Mouse (Mus musculus) C2C12 (cell line): ENCODE results near the gene H2afy. TPM values are rescaled to one million over a fixed set of nuclear protein-coding genes. Genes with fewer than 3 reads are reported as not detected.

Experiments
- H3K27me3 ChIP-seq: one replicate; pipeline ENCODE4 v1.6.1; 2011; ENCODE audit not compliant: control insufficient read depth, insufficient read depth, insufficient read length
- H3K36me3 ChIP-seq: one replicate; pipeline ENCODE4 v1.6.1; 2011; ENCODE audit not compliant: control insufficient read depth, insufficient read depth
- H3K4me3 ChIP-seq: one replicate; pipeline ENCODE4 v1.5.1; 2011; ENCODE audit warnings: mild to moderate bottlenecking, control low read depth; ENCODE audit not compliant: poor library complexity, insufficient read depth, severe bottlenecking
- H3K79me2 ChIP-seq: one replicate; pipeline ENCODE4 v1.6.1; 2011; ENCODE audit not compliant: control insufficient read depth, insufficient read depth
- H3K79me3 ChIP-seq: one replicate; pipeline ENCODE4 v1.6.1; 2011; ENCODE audit warnings: low read depth, control low read depth
- H3ac ChIP-seq: one replicate; pipeline ENCODE3; 2011; ENCODE audit warnings: low read depth; ENCODE audit not compliant: control insufficient read depth, insufficient read length
- CEBPB ChIP-seq: IDR thresholded peaks from one replicate; pipeline ENCODE4 v1.6.1; 2011; ENCODE audit warnings: low read depth, mild to moderate bottlenecking, control low read depth, moderate library complexity
- CTCF ChIP-seq: IDR thresholded peaks from one replicate; pipeline ENCODE4 v1.5.1; 2011; ENCODE audit not compliant: control insufficient read depth, insufficient read depth, insufficient read length
- FOSL1 ChIP-seq: IDR thresholded peaks from one replicate; pipeline ENCODE4 v1.8.0; 2011; ENCODE audit warnings: mild to moderate bottlenecking, low read length; ENCODE audit not compliant: poor library complexity, insufficient read depth, severe bottlenecking
- MAX ChIP-seq: IDR thresholded peaks from one replicate; pipeline ENCODE4 v1.6.1; 2011; ENCODE audit warnings: mild to moderate bottlenecking, control low read depth
- MYOD1 ChIP-seq: IDR thresholded peaks from one replicate; pipeline ENCODE4 v1.6.1; 2011; ENCODE audit warnings: low read depth; ENCODE audit not compliant: control insufficient read depth, insufficient read length
- MYOG ChIP-seq: IDR thresholded peaks from one replicate; pipeline ENCODE4 v1.6.1; 2011; ENCODE audit not compliant: control insufficient read depth, insufficient read length; ENCODE audit errors: extremely low read depth
- USF1 ChIP-seq: IDR thresholded peaks from one replicate; pipeline ENCODE4 v1.6.1; 2011; ENCODE audit warnings: low read depth, mild to moderate bottlenecking, control low read depth, moderate library complexity
- polyA plus RNA-seq: library from polyadenylated mRNA; unstranded; fragments of >200 nt; fragmentation: generic; extraction: Trizol; gene quantifications from one replicate; pipeline ENCODE4 v1.2.1, GENCODE M21; 2012; ENCODE audit warnings: missing spikeins

Gene H2afy
- polyA plus RNA-seq, 1 experiment = 94.5 TPM

GRCm38 (mm10) chr13:56132941-56133340, 3.2 kb downstream of the H2afy start:
- peaks cover 32% of the 10 kb centered on the region for H3K36me3 ChIP-seq
- H3ac ChIP-seq = no peak overlapping the region
- H3K4me3 ChIP-seq = no peak overlapping the region
- H3K79me2 ChIP-seq = peaks cover 77% of the 10 kb centered on the region
- H3K79me3 ChIP-seq = peaks cover 61% of the 10 kb centered on the region
- TF ChIP-seq FOSL1 (no peak), CEBPB (no peak), MYOD1 (no peak), CTCF (no peak), USF1 (no peak), MAX (no peak), MYOG (no peak)
- no peaks in the 10 kb centered on the region for H3K27me3 ChIP-seq

- H3K27me3 ChIP-seq = no peaks in the 10 kb centered on the region
- peaks cover 82% of the 10 kb centered on the region for H3K79me2 ChIP-seq
- TF ChIP-seq MAX (no peak), MYOD1 (no peak), CTCF (no peak), FOSL1 (no peak), MYOG (no peak), USF1 (no peak), CEBPB (no peak)
- peaks cover 37% of the 10 kb centered on the region for H3K36me3 ChIP-seq
- H3K79me3 ChIP-seq = peaks cover 62% of the 10 kb centered on the region
- no peak overlapping the region for H3ac ChIP-seq
- no peak overlapping the region for H3K4me3 ChIP-seq
Observed at GRCm38 (mm10) chr13:56132326-56132936, 3.7 kb downstream of the H2afy start.

DNA sequence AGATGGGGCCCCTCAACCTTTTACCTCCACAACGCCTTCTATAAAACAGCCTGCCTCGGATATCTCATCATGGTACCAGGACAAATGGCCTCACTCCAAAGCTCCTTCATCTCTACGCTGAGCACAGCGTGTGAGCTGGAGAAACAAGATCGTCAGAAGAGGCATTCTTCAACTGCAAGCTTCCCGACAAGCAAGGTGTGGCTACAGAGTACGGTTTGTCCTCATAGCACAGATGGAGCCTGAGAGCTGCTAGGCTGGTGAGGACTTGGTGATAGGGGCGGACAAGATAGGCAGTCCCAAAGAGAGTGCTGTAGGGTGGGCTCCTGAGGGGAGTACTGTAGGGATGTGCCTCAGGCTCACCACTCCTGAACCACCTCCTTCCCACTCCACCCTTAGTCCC, 5.6 kb downstream of the H2afy start:
- TF ChIP-seq USF1 (no peak), MAX (no peak), FOSL1 (no peak), MYOD1 (no peak), MYOG (no peak)
- peaks cover 63% of the 10 kb centered on the region for H3K79me3 ChIP-seq
- H3ac ChIP-seq = no peak overlapping the region
- no peaks in the 10 kb centered on the region for H3K27me3 ChIP-seq
- H3K79me2 ChIP-seq = peaks cover 96% of the 10 kb centered on the region
- H3K36me3 ChIP-seq = peaks cover 45% of the 10 kb centered on the region
- H3K4me3 ChIP-seq = no peak overlapping the region

DNA sequence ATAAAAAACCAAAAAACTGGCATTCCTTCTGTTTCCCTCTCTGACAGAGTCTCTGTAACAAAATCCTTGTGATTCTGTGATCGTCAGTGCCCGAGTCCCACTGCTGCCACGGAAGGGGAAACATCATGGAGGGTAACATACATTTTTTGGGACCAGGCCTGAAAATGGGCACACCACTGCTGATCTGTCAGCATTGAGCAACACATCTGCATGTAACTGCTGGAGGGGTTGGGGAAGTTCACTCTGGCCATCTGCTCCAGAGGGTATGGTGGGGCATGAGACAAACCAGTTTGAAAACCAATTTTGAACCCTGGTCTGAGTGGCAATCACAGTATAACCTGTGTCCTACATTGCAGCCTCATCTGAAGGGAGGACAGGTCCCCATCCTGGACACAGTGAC, 6.6 kb downstream of the H2afy start:
- no peak for TF ChIP-seq MAX
- TF ChIP-seq CTCF = no peak
- TF ChIP-seq USF1 = no peak
- no peak for TF ChIP-seq MYOD1
- TF ChIP-seq CEBPB = no peak
- TF ChIP-seq MYOG = no peak
- no peak for TF ChIP-seq FOSL1
- peaks cover 46% of the 10 kb centered on the region for H3K36me3 ChIP-seq
- H3K79me3 ChIP-seq = peaks cover 70% of the 10 kb centered on the region
- H3ac ChIP-seq = no peak overlapping the region
- H3K79me2 ChIP-seq = peaks cover 89% of the 10 kb centered on the region
- no peaks in the 10 kb centered on the region for H3K27me3 ChIP-seq
- no peak overlapping the region for H3K4me3 ChIP-seq

DNA sequence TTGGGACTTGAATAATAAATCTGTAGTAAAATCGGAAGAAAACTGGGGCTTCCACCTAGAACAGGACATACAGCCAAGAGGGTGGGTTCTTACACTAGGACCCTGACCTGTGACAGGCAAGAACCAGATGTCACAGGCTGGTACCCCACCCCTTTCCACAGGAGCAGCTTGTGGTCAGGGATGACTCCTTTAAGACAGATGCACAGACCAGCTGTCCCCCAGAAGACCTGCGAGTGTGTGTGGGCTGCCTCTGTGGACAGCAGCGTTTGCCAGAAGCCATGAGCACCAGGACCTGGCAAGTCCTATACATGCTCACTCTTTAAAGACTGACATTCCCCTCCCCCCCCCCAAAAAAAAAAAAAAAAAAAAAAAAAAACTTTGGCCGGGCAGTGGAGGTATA, 7.1 kb downstream of the H2afy start:
- H3ac ChIP-seq = no peak overlapping the region
- peaks cover 65% of the 10 kb centered on the region for H3K79me3 ChIP-seq
- TF ChIP-seq MYOG (no peak), CTCF (no peak), MYOD1 (no peak), USF1 (no peak), CEBPB (no peak), FOSL1 (no peak), MAX (no peak)
- no peak overlapping the region for H3K4me3 ChIP-seq
- H3K36me3 ChIP-seq = peaks cover 48% of the 10 kb centered on the region
- peaks cover 88% of the 10 kb centered on the region for H3K79me2 ChIP-seq
- no peaks in the 10 kb centered on the region for H3K27me3 ChIP-seq

DNA sequence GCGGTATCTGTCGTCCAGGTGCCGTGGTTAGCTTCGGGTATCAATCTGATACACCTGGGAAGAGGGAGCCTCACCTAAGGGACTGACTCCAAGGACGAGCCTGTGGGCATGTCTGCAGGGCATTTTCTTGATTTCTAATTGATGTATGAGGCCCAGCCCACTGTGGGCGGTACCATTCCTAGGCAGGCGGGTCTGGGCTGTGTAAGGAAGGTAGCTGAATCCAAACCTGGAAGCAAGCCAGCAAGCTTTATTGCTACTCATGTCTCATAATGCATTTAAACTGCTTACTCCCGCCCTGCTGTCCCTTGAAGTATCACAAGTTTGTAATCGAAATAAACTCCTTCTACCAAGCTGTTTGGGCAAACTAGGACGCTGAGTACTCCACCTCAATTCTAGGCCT, 10.5 kb downstream of the H2afy start:
- peaks cover 65% of the 10 kb centered on the region for H3K36me3 ChIP-seq
- TF ChIP-seq CEBPB (no peak), USF1 (no peak), MYOD1 (no peak), MYOG (no peak), CTCF (no peak), MAX (no peak), FOSL1 (no peak)
- H3K79me3 ChIP-seq = peaks cover 36% of the 10 kb centered on the region
- no peak overlapping the region for H3ac ChIP-seq
- H3K27me3 ChIP-seq = no peaks in the 10 kb centered on the region
- H3K4me3 ChIP-seq = no peak overlapping the region
- H3K79me2 ChIP-seq = peaks cover 62% of the 10 kb centered on the region
